Mouse (Mus musculus) ES-CJ7 (cell line): ENCODE data around the gene Tdrd3.

Source experiments
- DNase-seq: peaks from one replicate; pipeline ENCODE4 v3.0.0; 2011; ENCODE audit warnings: low read depth, low spot score

Gene Tdrd3

GRCm38 (mm10) chr14:87451645-87452443 lies 35.4 kb downstream of the Tdrd3 start:
- peak; percentile 65 for DNase-seq

GRCm38 (mm10) chr14:87455630-87456175 lies 39.3 kb downstream of the Tdrd3 start:
- peak; percentile 66 for DNase-seq

- DNase-seq, result no peak
Observed at GRCm38 (mm10) chr14:87459777-87460176, 43.3 kb downstream of the Tdrd3 start.

- DNase-seq, result no peak
Observed at GRCm38 (mm10) chr14:87461543-87461942, 45.1 kb downstream of the Tdrd3 start.

GRCm38 (mm10) chr14:87463963-87464654 lies 47.7 kb downstream of the Tdrd3 start:
- peak; percentile 71 for DNase-seq

GRCm38 (mm10) chr14:87464655-87465054 lies 48.2 kb downstream of the Tdrd3 start:
- DNase-seq, result no peak

GRCm38 (mm10) chr14:87467586-87467985 lies 51.1 kb downstream of the Tdrd3 start:
- peak; percentile 38 for DNase-seq

GRCm38 (mm10) chr14:87471521-87471920 lies 55.1 kb downstream of the Tdrd3 start:
- DNase-seq, result no peak

GRCm38 (mm10) chr14:87472782-87473181 lies 56.3 kb downstream of the Tdrd3 start:
- DNase-seq, result no peak

GRCm38 (mm10) chr14:87475721-87476359 lies 59.4 kb downstream of the Tdrd3 start:
- DNase-seq, result no peak

- no peak for DNase-seq
Observed at GRCm38 (mm10) chr14:87478339-87478951, 62.0 kb downstream of the Tdrd3 start.

GRCm38 (mm10) chr14:87485888-87486287 lies 69.4 kb downstream of the Tdrd3 start:
- no peak for DNase-seq

- no peak for DNase-seq
Observed at GRCm38 (mm10) chr14:87497955-87498594, 81.6 kb downstream of the Tdrd3 start.

GRCm38 (mm10) chr14:87505924-87506323 lies 89.5 kb downstream of the Tdrd3 start:
- DNase-seq, result no peak

- no peak for DNase-seq
Observed at GRCm38 (mm10) chr14:87515281-87515680, 98.8 kb downstream of the Tdrd3 start.

- no peak for DNase-seq
Observed at GRCm38 (mm10) chr14:87517381-87517780, 100.9 kb downstream of the Tdrd3 start.

- DNase-seq, result no peak
Observed at GRCm38 (mm10) chr14:87531847-87532246, 115.4 kb downstream of the Tdrd3 start.

GRCm38 (mm10) chr14:87537127-87537819 lies 120.8 kb downstream of the Tdrd3 start:
- peak; percentile 20 for DNase-seq

GRCm38 (mm10) chr14:87549986-87550385 lies 133.5 kb downstream of the Tdrd3 start:
- no peak for DNase-seq

- no peak for DNase-seq
Observed at GRCm38 (mm10) chr14:87552211-87552610, 135.8 kb downstream of the Tdrd3 start.

GRCm38 (mm10) chr14:87563841-87564240 lies 147.4 kb downstream of the Tdrd3 start:
- no peak for DNase-seq
